Mouse (Mus musculus) thymus, postnatal 10 days (tissue): ENCODE data around the gene Cend1.

Experiments
- DNase-seq, 2 experiments: peaks; one replicate each; pipeline ENCODE4 v3.0.0; 2021; ENCODE audit warnings: low spot score in 2 of 2

The Cend1 gene

GRCm38 (mm10) chr7:141443081-141443821 lies 14.0 kb upstream of the Cend1 start:
- no peak for DNase-seq

GRCm38 (mm10) chr7:141442199-141442598 lies 12.9 kb upstream of the Cend1 start:
- no peak for DNase-seq

- no peak for DNase-seq
These were observed 12.2 kb upstream of the Cend1 start for GRCm38 (mm10) chr7:141441460-141441859.

- peak in 1 of 2 experiments; percentile 46 for DNase-seq
These were observed 11.3 kb upstream of the Cend1 start for GRCm38 (mm10) chr7:141440613-141441012.

GRCm38 (mm10) chr7:141439811-141440210 lies 10.5 kb upstream of the Cend1 start:
- DNase-seq: no peak

GRCm38 (mm10) chr7:141439140-141439679 lies 9.9 kb upstream of the Cend1 start:
- DNase-seq: no peak

GRCm38 (mm10) chr7:141438201-141438968 lies 9.1 kb upstream of the Cend1 start:
- no peak for DNase-seq

- DNase-seq: peak; percentile 75 to 83
These were observed 8.2 kb upstream of the Cend1 start, which contains the start of gene Slc25a22 for GRCm38 (mm10) chr7:141437178-141438120. Slc25a22 (minus strand) TSS chr7:141437892.

- DNase-seq: no peak
These were observed 7.2 kb upstream of the Cend1 start for GRCm38 (mm10) chr7:141436523-141436892.

- DNase-seq: no peak
These were observed 6.7 kb upstream of the Cend1 start for GRCm38 (mm10) chr7:141435856-141436522.

- DNase-seq: peak in 1 of 2 experiments; percentile 64
These were observed 6.0 kb upstream of the Cend1 start for GRCm38 (mm10) chr7:141435129-141435855.

- DNase-seq: no peak
These were observed 5.2 kb upstream of the Cend1 start for GRCm38 (mm10) chr7:141434464-141434863.

- no peak for DNase-seq
These were observed 4.5 kb upstream of the Cend1 start for GRCm38 (mm10) chr7:141433517-141434400.

- DNase-seq: no peak
These were observed 3.6 kb upstream of the Cend1 start for GRCm38 (mm10) chr7:141432741-141433516.

GRCm38 (mm10) chr7:141432186-141432611 lies 2.9 kb upstream of the Cend1 start:
- no peak for DNase-seq

GRCm38 (mm10) chr7:141431434-141432185 lies 2.3 kb upstream of the Cend1 start:
- no peak for DNase-seq

GRCm38 (mm10) chr7:141430585-141431240 lies 1.4 kb upstream of the Cend1 start:
- DNase-seq: no peak
